Mouse (Mus musculus): ENCODE data around the gene Mcrip2. TPM values are rescaled to one million over a fixed set of nuclear protein-coding genes. Genes with fewer than 3 reads are reported as not detected.

Mcrip2 gene
- total and polyA plus RNA-seq, 2 experiments from 2014 or later = 10.3 to 32.5 TPM

DNA sequence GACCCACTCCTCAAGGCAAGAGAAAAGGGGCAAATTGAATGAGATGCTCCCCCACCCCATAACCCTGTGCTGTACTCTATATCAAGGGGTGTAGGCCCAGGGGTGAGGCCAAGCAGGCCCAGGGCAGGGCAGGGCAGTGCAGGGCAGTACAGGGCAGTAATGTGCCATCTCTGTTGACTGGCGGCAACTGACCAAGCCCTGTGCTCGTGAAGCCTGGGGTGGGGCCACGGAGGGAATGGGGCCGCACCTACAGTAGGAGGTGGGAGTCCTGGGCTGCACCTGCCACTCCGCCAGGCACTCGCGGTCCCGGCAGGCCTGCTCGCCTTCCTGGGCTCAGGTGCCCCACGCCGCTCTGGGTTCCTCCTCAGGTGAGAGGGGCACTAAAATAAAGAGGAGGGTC lies 3.3 kb downstream of the Mcrip2 start:
- no peak for ATAC-seq
- WGBS = 90% methylated on average over 11 of the region's 11 CpGs
- TF ChIP-seq CTCF (IDR thresholded peaks at IDR 0.05; ENCODE audit: low read depth) = no peak

GRCm38 (mm10) chr17:25864311-25864710 lies 4.3 kb downstream of the Mcrip2 start:
- no peak overlapping the region for H3K4me2 ChIP-seq (ENCODE audit: low read depth)
- TF ChIP-seq CTCF (IDR thresholded peaks at IDR 0.05; ENCODE audit: low read depth) = no peak
- H3K4me1 ChIP-seq (ENCODE audit: insufficient read depth) = peaks cover 16% of the 10 kb centered on the region
- no peaks in the 10 kb centered on the region for H3K9me3 ChIP-seq (ENCODE audit: low read length)
- 93% methylated on average over 14 of the region's 14 CpGs for WGBS
- H3K27me3 ChIP-seq (ENCODE audit: insufficient read depth, low read length) = no peaks in the 10 kb centered on the region
- H3K36me3 ChIP-seq (ENCODE audit: insufficient read depth) = no peaks in the 10 kb centered on the region; the same call in 1 of the 2 replicates
- no peak overlapping the region for H3K27ac ChIP-seq (ENCODE audit: low read depth, low read length)
- H3K4me3 ChIP-seq (ENCODE audit: low read depth, low read length) = no peak overlapping the region
- ATAC-seq (no peak), DNase-seq (no peak)
- H3K9ac ChIP-seq = no peak overlapping the region

More for the DNA sequence above, 3.3 kb downstream of the Mcrip2 start:
- peaks cover 16% of the 10 kb centered on the region for H3K4me1 ChIP-seq (ENCODE audit: insufficient read depth)
- no peak overlapping the region for H3K9ac ChIP-seq
- DNase-seq = no peak
- H3K27ac ChIP-seq (ENCODE audit: low read depth, low read length) = no peak overlapping the region
- no peaks in the 10 kb centered on the region; the same call in 1 of the 2 replicates for H3K36me3 ChIP-seq (ENCODE audit: insufficient read depth)
- no peaks in the 10 kb centered on the region for H3K9me3 ChIP-seq (ENCODE audit: low read length)
- H3K4me2 ChIP-seq (ENCODE audit: low read depth) = no peak overlapping the region
- H3K27me3 ChIP-seq (ENCODE audit: insufficient read depth, low read length) = no peaks in the 10 kb centered on the region
- H3K4me3 ChIP-seq (ENCODE audit: low read depth, low read length) = no peak overlapping the region

DNA sequence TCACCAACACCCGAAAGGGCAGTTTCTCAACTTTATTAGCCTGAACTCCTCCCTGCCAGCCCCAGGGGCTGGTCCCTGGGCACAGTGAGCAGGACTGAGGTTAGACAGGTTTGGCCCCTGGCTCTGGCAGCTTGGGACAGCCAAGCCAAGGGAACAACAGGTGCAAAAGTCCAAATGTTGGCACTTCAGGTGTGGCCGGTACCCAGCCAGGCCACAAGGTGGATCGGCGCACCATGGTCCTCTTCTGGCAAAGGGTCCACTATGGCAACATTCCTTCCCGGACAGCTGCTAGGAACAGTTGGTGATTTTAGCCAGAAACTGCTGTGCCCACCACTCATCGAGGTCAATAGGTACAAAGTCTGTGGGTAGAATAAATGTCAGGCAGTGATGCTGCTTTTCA lies 4.9 kb downstream of the Mcrip2 start:
- WGBS = 89% methylated on average over 6 of the region's 6 CpGs
- no peak for TF ChIP-seq CTCF (IDR thresholded peaks at IDR 0.05; ENCODE audit: low read depth)

DNA sequence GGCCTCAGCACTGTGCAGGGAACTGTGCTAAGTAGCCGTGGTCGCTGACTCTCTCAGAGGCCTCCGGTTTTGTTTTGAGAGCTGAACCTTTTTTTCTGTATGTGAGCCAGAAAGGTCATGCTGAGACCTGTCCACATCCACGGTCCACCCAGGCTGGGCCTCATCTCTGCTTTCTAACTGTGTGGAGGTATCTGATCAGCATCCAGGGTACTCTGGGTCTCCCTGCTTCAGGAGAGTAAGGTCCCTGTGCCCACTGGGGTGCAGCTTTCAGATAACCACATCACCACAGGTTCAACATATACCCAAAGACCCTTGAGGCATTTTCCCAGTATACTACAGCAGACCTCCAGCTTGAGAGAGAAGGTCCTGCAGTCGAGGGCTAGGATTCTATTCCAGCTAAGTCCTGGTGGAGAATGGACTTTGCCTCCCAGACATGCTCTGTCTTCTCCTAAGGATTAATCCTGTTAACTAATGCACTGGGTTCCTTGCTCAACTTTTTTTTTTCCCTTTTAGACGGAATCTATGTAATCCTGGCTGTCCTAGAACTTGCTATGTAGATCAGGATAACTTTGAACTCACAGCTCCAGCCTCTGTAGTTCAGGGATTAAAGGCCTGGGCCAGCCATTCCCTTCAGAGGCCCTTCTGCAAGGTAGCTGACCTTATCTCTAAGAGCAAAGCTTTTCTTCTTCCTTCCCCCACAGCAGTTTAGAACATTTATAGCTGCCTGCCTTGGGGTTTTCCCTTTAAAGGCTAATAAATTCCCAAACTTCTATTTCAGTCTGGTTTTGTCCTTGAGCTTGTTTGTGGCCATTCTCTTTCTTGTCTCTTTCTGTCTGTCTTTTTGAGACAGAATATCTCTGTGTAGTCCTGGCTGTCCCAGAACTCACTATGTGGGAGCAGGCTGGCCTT lies 6.6 kb downstream of the Mcrip2 start:
- 9% methylated on average over 6 of the region's 6 CpGs for WGBS
- no peak for TF ChIP-seq CTCF (IDR thresholded peaks at IDR 0.05; ENCODE audit: low read depth)
- peaks cover 12% of the 10 kb centered on the region for H3K4me1 ChIP-seq (ENCODE audit: insufficient read depth)
- no peaks in the 10 kb centered on the region for H3K9me3 ChIP-seq (ENCODE audit: low read length)
- H3K27me3 ChIP-seq (ENCODE audit: insufficient read depth, low read length) = no peaks in the 10 kb centered on the region
- DNase-seq = no peak
- H3K4me2 ChIP-seq (ENCODE audit: low read depth) = peak overlapping the region; percentile 87
- H3K4me3 ChIP-seq (ENCODE audit: low read depth, low read length) = peak overlapping the region; percentile 71
- peak; percentile 30; the same call in 1 of the 2 replicates for ATAC-seq
- peak overlapping the region; percentile 91 for H3K27ac ChIP-seq (ENCODE audit: low read depth, low read length)
- peak overlapping the region; percentile 81 for H3K9ac ChIP-seq
- no peaks in the 10 kb centered on the region; the same call in 1 of the 2 replicates for H3K36me3 ChIP-seq (ENCODE audit: insufficient read depth)

More for the DNA sequence above, 4.9 kb downstream of the Mcrip2 start:
- Histone ChIP-seq H3K4me1 (ENCODE audit: insufficient read depth) (peaks cover 13% of the 10 kb centered on the region), H3K4me2 (ENCODE audit: low read depth) (no peak overlapping the region), H3K4me3 (ENCODE audit: low read depth, low read length) (no peak overlapping the region), H3K27ac (ENCODE audit: low read depth, low read length) (no peak overlapping the region), H3K9ac (no peak overlapping the region), H3K36me3 (ENCODE audit: insufficient read depth) (no peaks in the 10 kb centered on the region; the same call in 1 of the 2 replicates), H3K9me3 (ENCODE audit: low read length) (no peaks in the 10 kb centered on the region), H3K27me3 (ENCODE audit: insufficient read depth, low read length) (no peaks in the 10 kb centered on the region)
- DNase-seq (no peak), ATAC-seq (no peak)

DNA sequence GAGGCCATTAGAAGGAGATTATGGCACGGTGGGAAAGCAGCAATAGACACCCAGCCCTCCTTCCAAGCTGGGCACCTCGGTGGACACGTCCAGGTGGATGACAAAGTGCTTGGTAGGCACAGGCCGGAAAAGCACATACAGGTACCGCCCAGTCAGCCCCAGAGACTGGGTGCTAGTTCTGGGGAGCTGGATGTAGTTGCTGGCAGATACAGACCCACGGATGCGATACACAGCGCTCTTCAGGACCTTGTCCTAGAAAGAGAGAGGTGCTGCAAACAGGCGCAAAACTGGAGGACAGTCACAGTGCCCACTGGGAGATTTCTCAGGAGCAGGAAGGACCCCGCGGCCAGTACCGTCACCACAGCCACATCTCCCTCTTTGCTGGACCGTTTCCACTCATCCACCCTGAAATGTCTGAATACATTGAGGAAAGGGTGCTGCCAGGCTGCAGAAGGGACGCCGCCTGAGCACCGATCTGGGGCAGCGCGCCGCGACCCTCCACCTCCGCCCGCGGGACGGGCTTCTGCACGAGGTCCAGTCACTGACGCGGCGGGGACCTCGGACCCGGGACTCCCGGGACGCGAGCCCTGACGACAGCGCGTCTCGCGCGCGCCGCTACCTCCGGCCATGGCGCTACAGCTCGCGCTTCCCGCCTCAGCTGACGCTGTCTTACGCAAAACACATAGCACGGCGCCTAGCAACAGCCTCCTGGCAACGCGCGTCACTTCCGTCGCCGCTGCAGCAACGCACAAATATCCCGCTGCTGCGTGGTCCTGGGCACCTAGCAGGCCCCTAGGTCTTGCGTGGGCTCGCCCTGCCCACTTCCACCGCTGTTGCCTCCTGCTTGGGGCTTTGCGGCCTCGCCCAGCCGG lies 7.5 kb downstream of the Mcrip2 start, which contains the start of gene Wdr90:
Wdr90 (minus strand) TSS at position 670 of the 872 bp plus-strand sequence.
- peak within 1 kb of the TSS; percentile 87 for H3K4me2 ChIP-seq (ENCODE audit: low read depth)
- peak; percentile 51 for TF ChIP-seq CTCF (IDR thresholded peaks at IDR 0.05; ENCODE audit: low read depth)
- ATAC-seq = peak; percentile 99
- no peaks in the 10 kb centered on the region for H3K9me3 ChIP-seq (ENCODE audit: low read length)
- DNase-seq = peak; percentile 97
- H3K9ac ChIP-seq = peak within 1 kb of the TSS; percentile 81
- no peaks in the 10 kb centered on the region for H3K27me3 ChIP-seq (ENCODE audit: insufficient read depth, low read length)
- 5% methylated on average over 65 of the region's 65 CpGs for WGBS
- no peaks in the 10 kb centered on the region; the same call in 1 of the 2 replicates for H3K36me3 ChIP-seq (ENCODE audit: insufficient read depth)
- H3K27ac ChIP-seq (ENCODE audit: low read depth, low read length) = peak within 1 kb of the TSS; percentile 91
- peaks cover 12% of the 10 kb centered on the region for H3K4me1 ChIP-seq (ENCODE audit: insufficient read depth)
- H3K4me3 ChIP-seq (ENCODE audit: low read depth, low read length) = peak within 1 kb of the TSS; percentile 71

GRCm38 (mm10) chr17:25860229-25860628 lies 8.3 kb downstream of the Mcrip2 start:
- DNase-seq = no peak
- TF ChIP-seq CTCF (IDR thresholded peaks at IDR 0.05; ENCODE audit: low read depth) = no peak
- Histone ChIP-seq H3K9me3 (ENCODE audit: low read length) (no peaks in the 10 kb centered on the region), H3K27me3 (ENCODE audit: insufficient read depth, low read length) (no peaks in the 10 kb centered on the region), H3K9ac (no peak overlapping the region), H3K27ac (ENCODE audit: low read depth, low read length) (no peak overlapping the region), H3K4me3 (ENCODE audit: low read depth, low read length) (no peak overlapping the region), H3K4me1 (ENCODE audit: insufficient read depth) (peaks cover 12% of the 10 kb centered on the region), H3K4me2 (ENCODE audit: low read depth) (peak overlapping the region; percentile 87), H3K36me3 (ENCODE audit: insufficient read depth) (no peaks in the 10 kb centered on the region; the same call in 1 of the 2 replicates)
- WGBS = 92% methylated on average over 6 of the region's 6 CpGs
- ATAC-seq = no peak
